In the genomic region with DNA sequence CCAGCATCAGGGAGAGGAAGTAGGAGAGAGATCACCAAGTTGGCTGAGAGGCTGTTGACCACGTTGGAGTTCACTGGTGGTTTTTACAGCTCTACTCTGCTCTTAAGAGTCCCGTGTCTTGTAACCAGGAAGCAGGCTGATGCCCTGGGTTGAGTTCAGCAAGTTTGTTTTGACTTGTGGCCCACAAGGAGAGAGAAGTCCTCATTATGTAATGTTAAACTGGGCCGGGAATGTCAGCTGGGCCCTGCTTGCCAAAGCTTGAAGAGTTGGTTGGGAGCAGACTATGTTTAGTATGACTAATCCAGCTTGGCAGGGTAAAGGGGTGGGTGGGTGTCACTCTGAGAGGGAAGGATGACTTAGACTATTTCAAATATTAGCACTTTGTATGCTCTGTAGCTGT, we compare ENCODE assay signal across 8 mouse cellular contexts.
DNase-seq lines count a peak whose midpoint lies in the region; ATAC-seq and TF ChIP-seq lines count a peak whose summit lies in the region.

No protein-coding gene starts in this region.

- no peak overlapping the region for H3K9ac ChIP-seq in liver, embryonic 15.5 days
- H3K9ac ChIP-seq in liver, postnatal 0 days (replicated peaks), result no peak overlapping the region
- H3K9ac ChIP-seq in stomach, embryonic 14.5 days (replicated peaks; ENCODE audit: low read depth, low read length), result no peak overlapping the region
- no peak overlapping the region for H3K9ac ChIP-seq in midbrain, postnatal 0 days (replicated peaks; ENCODE audit: low read length, poor library complexity, severe bottlenecking)

- H3K4me1 ChIP-seq in liver, embryonic 15.5 days (replicated peaks), result peaks cover 13% of the 10 kb centered on the region
- peaks cover 3% of the 10 kb centered on the region for H3K4me1 ChIP-seq in liver, postnatal 0 days (ENCODE audit: insufficient read depth)
- peaks cover 18% of the 10 kb centered on the region; the same call in 1 of the 2 replicates for H3K4me1 ChIP-seq in stomach, embryonic 14.5 days (ENCODE audit: control insufficient read depth, insufficient read depth, low read length)
- H3K4me1 ChIP-seq in midbrain, postnatal 0 days (ENCODE audit: insufficient read depth, low read length), result 0 out of 2 replicates have a peak, but pooled peaks cover 2% of the 10 kb centered on the region

- no peak overlapping the region for H3K4me2 ChIP-seq in liver, embryonic 15.5 days
- no peak overlapping the region for H3K4me2 ChIP-seq in liver, postnatal 0 days (ENCODE audit: low read depth, low read length)
- no peak overlapping the region for H3K4me2 ChIP-seq in stomach, embryonic 14.5 days (replicated peaks; ENCODE audit: low read depth, low read length)
- no peak overlapping the region for H3K4me2 ChIP-seq in midbrain, postnatal 0 days (ENCODE audit: low read depth, low read length, poor library complexity, severe bottlenecking)

- no peak for ATAC-seq in liver, embryonic 15.5 days (ENCODE audit: insufficient read depth)
- ATAC-seq in liver, postnatal 0 days, result no peak
- no peak for ATAC-seq in stomach, embryonic 14.5 days (ENCODE audit: insufficient number of reproducible peaks, insufficient read depth, low FRiP score, low read depth)
- ATAC-seq in midbrain, postnatal 0 days (ENCODE audit: low FRiP score), result no peak

- WGBS in liver, embryonic 15.5 days (ENCODE audit: insufficient replicate concordance), result 36% methylated on average over 3 of the region's 3 CpGs
- 39% methylated on average over 3 of the region's 3 CpGs for WGBS in liver, postnatal 0 days (ENCODE audit: insufficient replicate concordance)
- WGBS in stomach, embryonic 14.5 days, result 53% methylated on average over 3 of the region's 3 CpGs
- 64% methylated on average over 3 of the region's 3 CpGs for WGBS in midbrain, postnatal 0 days

- H3K27ac ChIP-seq in liver, embryonic 15.5 days (replicated peaks), result 0 out of 2 replicates have a peak overlapping the region, but pooled peaks have one; percentile 7
- H3K27ac ChIP-seq in liver, postnatal 0 days (ENCODE audit: low read depth), result no peak overlapping the region
- peak overlapping the region; percentile 1; the same call in 1 of the 2 replicates for H3K27ac ChIP-seq in stomach, embryonic 14.5 days (ENCODE audit: low read length)
- H3K27ac ChIP-seq in midbrain, postnatal 0 days (ENCODE audit: low read depth, low read length), result no peak overlapping the region

- no peak for TF ChIP-seq CTCF in liver, postnatal 0 days (IDR thresholded peaks at IDR 0.05; ENCODE audit: low read depth)
- TF ChIP-seq CTCF in midbrain, postnatal 0 days (IDR thresholded peaks at IDR 0.05), result no peak

- H3K9me3 ChIP-seq in liver, embryonic 15.5 days (replicated peaks), result no peaks in the 10 kb centered on the region
- no peaks in the 10 kb centered on the region for H3K9me3 ChIP-seq in liver, postnatal 0 days (ENCODE audit: low read length)
- no peaks in the 10 kb centered on the region for H3K9me3 ChIP-seq in stomach, embryonic 14.5 days (ENCODE audit: control insufficient read depth, low read depth, low read length)
- no peaks in the 10 kb centered on the region for H3K9me3 ChIP-seq in midbrain, postnatal 0 days (ENCODE audit: low read length)

- TF ChIP-seq EP300 in liver, postnatal 0 days (IDR thresholded peaks at IDR 0.05; ENCODE audit: low read depth), result no peak

- no peaks in the 10 kb centered on the region for H3K36me3 ChIP-seq in liver, embryonic 15.5 days (replicated peaks)
- H3K36me3 ChIP-seq in liver, postnatal 0 days (replicated peaks; ENCODE audit: insufficient read depth, low read length), result no peaks in the 10 kb centered on the region
- H3K36me3 ChIP-seq in stomach, embryonic 14.5 days (ENCODE audit: control insufficient read depth, insufficient read depth, low read length), result no peaks in the 10 kb centered on the region
- no peaks in the 10 kb centered on the region for H3K36me3 ChIP-seq in midbrain, postnatal 0 days (ENCODE audit: insufficient read depth, low read length)

- peak; percentile 40 to 66 for DNase-seq in adrenal gland, adult (ENCODE audit: inconsistent age in 2 of 2, low spot score in 1 of 2)
- no peak for DNase-seq in adrenal gland, postnatal 25 days
- no peak for DNase-seq in liver, postnatal 0 days
- peak; percentile 35 for DNase-seq in kidney, postnatal 14 days
- DNase-seq in cerebellum, adult 8-10 months, result no peak
- DNase-seq in midbrain, postnatal 0 days (ENCODE audit: low spot score), result no peak

- peaks cover 9% of the 10 kb centered on the region for H3K27me3 ChIP-seq in liver, embryonic 15.5 days
- H3K27me3 ChIP-seq in liver, postnatal 0 days (ENCODE audit: insufficient read depth, low read length), result no peaks in the 10 kb centered on the region
- no peaks in the 10 kb centered on the region for H3K27me3 ChIP-seq in stomach, embryonic 14.5 days (ENCODE audit: control insufficient read depth, insufficient read depth, low read length)
- H3K27me3 ChIP-seq in midbrain, postnatal 0 days (ENCODE audit: insufficient read depth, low read length), result no peaks in the 10 kb centered on the region

- H3K4me3 ChIP-seq in liver, embryonic 15.5 days (replicated peaks), result no peak overlapping the region
- H3K4me3 ChIP-seq in liver, postnatal 0 days (ENCODE audit: low read depth, low read length), result no peak overlapping the region
- no peak overlapping the region for H3K4me3 ChIP-seq in stomach, embryonic 14.5 days (ENCODE audit: low read depth, low read length)
- no peak overlapping the region for H3K4me3 ChIP-seq in midbrain, postnatal 0 days (ENCODE audit: low read depth, low read length)

Comparison
In these comparisons a context has a peak if more than half of its experiments do, and no peak if none do; other contexts are left out.
1. DNase-seq: peak in adrenal gland, adult (2 of 2) and kidney, postnatal 14 days (single experiment); none in adrenal gland, postnatal 25 days (single experiment), liver, postnatal 0 days (single experiment), cerebellum, adult 8-10 months (single experiment) and midbrain, postnatal 0 days (single experiment).
2. H3K27ac ChIP-seq: peak in liver, embryonic 15.5 days (single experiment) and stomach, embryonic 14.5 days (single experiment); none in liver, postnatal 0 days (single experiment) and midbrain, postnatal 0 days (single experiment).